In genomic region chr3:107823177-107823576, GRCm38 (mm10) we compare ENCODE assay signal across 19 mouse cellular contexts. TPM values are rescaled to one million over a fixed set of nuclear protein-coding genes. Genes with fewer than 3 reads are reported as not detected.
DNase-seq lines count a peak whose midpoint lies in the region; TF ChIP-seq lines count a peak whose summit lies in the region.
"Had no signal": no experiment of that assay in that cellular context is flagged by ENCODE, and none has a peak within 500 bp of the region (broad histone marks: within the 10 kb centered on the region; RNA-seq: fewer than 3 reads in every experiment).

No protein-coding gene starts in this region.

- DNase-seq in 3T3-L1 (ENCODE audit: low read depth, low spot score) (peak; percentile 75), NIH3T3 (ENCODE audit: low read depth) (peak; percentile 74)
- DNase-seq in cerebellum, adult 9-11 months: no peak
- DNase-seq in testis, postnatal 14 days (ENCODE audit: low spot score): no peak
- no peak for DNase-seq in adrenal gland, adult (ENCODE audit: inconsistent age in 2 of 2, low spot score in 1 of 2)
- DNase-seq: cerebellum, adult 11-12 months; kidney, adult 8-10 months; kidney, postnatal 25 days; lung, embryonic 14.5 days; lung, postnatal 4 days; retina, postnatal 1 day had no signal

- TF ChIP-seq POLR2A in embryonic fibroblast, embryonic 13.5 days (IDR thresholded peaks at IDR 0.05; ENCODE audit: low read depth, low read length): no peak

- peaks cover 22% of the 10 kb centered on the region for H3K79me2 ChIP-seq in C2C12 (ENCODE audit: control insufficient read depth, insufficient read depth)

- H3K27me3 ChIP-seq in C2C12 (ENCODE audit: control insufficient read depth, insufficient read depth, insufficient read length): no peaks in the 10 kb centered on the region
- H3K27me3 ChIP-seq: midbrain, embryonic 12.5 days had no signal

- H3K79me3 ChIP-seq in C2C12 (ENCODE audit: low read depth): peaks cover 8% of the 10 kb centered on the region

- peak overlapping the region; percentile 89 for H3K27ac ChIP-seq in embryonic fibroblast, embryonic 13.5 days (ENCODE audit: insufficient read depth, low read length)
- H3K27ac ChIP-seq: hindbrain, postnatal 0 days; midbrain, embryonic 12.5 days had no signal

- H3K4me1 ChIP-seq in embryonic fibroblast, embryonic 13.5 days (ENCODE audit: control insufficient read depth, insufficient read depth, low read length): peaks cover 12% of the 10 kb centered on the region; the same call in 1 of the 2 replicates
- H3K4me1 ChIP-seq: midbrain, embryonic 12.5 days had no signal

- H3K36me3 ChIP-seq in C2C12 (ENCODE audit: control insufficient read depth, insufficient read depth): no peaks in the 10 kb centered on the region
- H3K36me3 ChIP-seq: G1E; midbrain, embryonic 12.5 days had no signal

- H3K4me3 ChIP-seq in C2C12 (ENCODE audit: insufficient read depth, poor library complexity, severe bottlenecking): no peak overlapping the region
- H3K4me3 ChIP-seq in embryonic fibroblast, embryonic 13.5 days (ENCODE audit: insufficient read depth, low read length): no peak overlapping the region
- H3K4me3 ChIP-seq: midbrain, embryonic 12.5 days had no signal

- no peak for TF ChIP-seq CTCF in C2C12 (IDR thresholded peaks at IDR 0.05; ENCODE audit: control insufficient read depth, insufficient read depth, insufficient read length)
- no peak for TF ChIP-seq CTCF in embryonic fibroblast, embryonic 13.5 days (IDR thresholded peaks at IDR 0.05; ENCODE audit: borderline replicate concordance, insufficient read depth, low read length)

- no peak overlapping the region for H3ac ChIP-seq in C2C12 (ENCODE audit: control insufficient read depth, insufficient read length, low read depth)

TF ChIP-seq in C2C12, 6 proteins besides CTCF, POLR2A, EP300 and RAD21:
- TF ChIP-seq MAX (IDR thresholded peaks at IDR 0.05): no peak
- TF ChIP-seq CEBPB (IDR thresholded peaks at IDR 0.05; ENCODE audit: low read depth): no peak
- TF ChIP-seq MYOD1 (IDR thresholded peaks at IDR 0.05; ENCODE audit: control insufficient read depth, insufficient read length, low read depth): peak; percentile 14
- no peak for TF ChIP-seq USF1 (IDR thresholded peaks at IDR 0.05; ENCODE audit: low read depth)
- TF ChIP-seq FOSL1 (IDR thresholded peaks at IDR 0.05; ENCODE audit: insufficient read depth, low read length, poor library complexity, severe bottlenecking): peak; percentile 96
- TF ChIP-seq MYOG (IDR thresholded peaks at IDR 0.05; ENCODE audit: control insufficient read depth, extremely low read depth, insufficient read length): no peak

RNA-seq across cellular contexts. Expression of gene Eps8l3, which starts 53.9 kb away (rescaled TPM):
- not detected for polyA plus RNA-seq in C2C12 (2012; fragmentation: generic; extraction: Trizol)
- not detected in 2 replicates for polyA plus RNA-seq in embryonic fibroblast, embryonic 13.5 days (2011; ENCODE audit: insufficient read length, low read depth, missing spikeins)
- polyA plus RNA-seq: embryonic facial prominence, embryonic 11.5 days; forebrain, embryonic 16.5 days; G1E; heart, embryonic 14.5 days; hindbrain, postnatal 0 days; lung, embryonic 14.5 days; midbrain, embryonic 12.5 days had no signal

Comparison
In these comparisons a context has a peak if more than half of its experiments do, and no peak if none do; other contexts are left out.
1. DNase-seq: peak in 3T3-L1 (single experiment) and NIH3T3 (single experiment); none in cerebellum, adult 9-11 months (single experiment), testis, postnatal 14 days (single experiment) and adrenal gland, adult (0 of 2).